Mouse (Mus musculus) CH12.LX (cell line): ENCODE results near the gene Msi2. TPM values are rescaled to one million over a fixed set of nuclear protein-coding genes. Genes with fewer than 3 reads are reported as not detected.

Experiments used
- DNase-seq: peaks from one replicate; pipeline ENCODE4 v3.0.0-alpha.2; 2013; ENCODE audit errors: extremely low read depth
- H3K27ac ChIP-seq: 2 replicates; pipeline ENCODE4 v1.5.1; 2012; ENCODE audit warnings: low read depth, mild to moderate bottlenecking, control low read depth, moderate library complexity; ENCODE audit not compliant: insufficient read depth
- H3K27me3 ChIP-seq: replicated peaks from 2 replicates; pipeline ENCODE3; 2012; ENCODE audit warnings: inconsistent platforms
- H3K36me3 ChIP-seq, 2 experiments: replicated peaks in 1 of 2; 2 replicates each; pipeline versions ENCODE3 to v1.6.1; 2012; ENCODE audit warnings: inconsistent platforms in 1 of 2, low read length in 1 of 2, mild to moderate bottlenecking in 1 of 2, mixed read lengths in 1 of 2, moderate library complexity in 1 of 2; ENCODE audit not compliant: control insufficient read depth in 1 of 2, insufficient read depth in 1 of 2
- H3K4me1 ChIP-seq, 2 experiments: 2 replicates each; pipeline ENCODE4 v1.6.1; 2012; ENCODE audit warnings: inconsistent platforms in 1 of 2, moderate library complexity in 1 of 2; ENCODE audit not compliant: insufficient read depth in 2 of 2, control insufficient read depth in 1 of 2
- H3K4me2 ChIP-seq: 2 replicates; pipeline ENCODE4 v1.6.1; 2012; ENCODE audit warnings: low read depth, mild to moderate bottlenecking, control low read depth; ENCODE audit not compliant: poor library complexity, insufficient read depth, severe bottlenecking
- H3K4me3 ChIP-seq, 3 experiments: fragments of 150-350 bp in 1 of 3; sonication (generic) in 1 of 3; replicated peaks in 1 of 3; 2 replicates each; pipeline versions ENCODE3 to v1.5.1; 2011 to 2012; ENCODE audit warnings: low read depth in 2 of 3, low read length in 2 of 3, mild to moderate bottlenecking in 2 of 3, moderate library complexity in 2 of 3, control low read depth in 1 of 3, improper control_type of control experiment in 1 of 3, inconsistent platforms in 1 of 3, mixed read lengths in 1 of 3; ENCODE audit not compliant: poor library complexity in 1 of 3
- H3K79me2 ChIP-seq: replicated peaks from 2 replicates; pipeline ENCODE4 v1.6.1; 2012; ENCODE audit warnings: mild to moderate bottlenecking, moderate library complexity; ENCODE audit not compliant: control insufficient read depth, poor library complexity, insufficient read depth, severe bottlenecking; ENCODE audit errors: extremely low read depth
- H3K9ac ChIP-seq: 2 replicates; pipeline ENCODE4 v1.6.1; 2012; ENCODE audit warnings: low read depth, mild to moderate bottlenecking, control low read depth, moderate library complexity; ENCODE audit not compliant: insufficient read depth
- H3K9me3 ChIP-seq: replicated peaks from 2 replicates; pipeline ENCODE3; 2012; ENCODE audit warnings: low read length, inconsistent platforms, mixed read lengths
- CHD1 ChIP-seq: IDR thresholded peaks from 2 replicates; pipeline ENCODE4 v1.6.1; 2012; ENCODE audit warnings: low read depth, low read length, improper control_type of control experiment, inconsistent platforms
- E2F4 ChIP-seq: IDR thresholded peaks from 2 replicates; pipeline ENCODE4 v1.6.1; 2011; ENCODE audit warnings: low read depth, low read length, improper control_type of control experiment; ENCODE audit not compliant: insufficient replicate concordance
- ELF1 ChIP-seq: IDR thresholded peaks from 2 replicates; pipeline ENCODE4 v1.6.1; 2014; ENCODE audit warnings: low read depth, mild to moderate bottlenecking, inconsistent platforms, low read length, improper control_type of control experiment
- EP300 ChIP-seq: IDR thresholded peaks from 2 replicates; pipeline ENCODE4 v1.6.1; 2011; ENCODE audit warnings: low read length, improper control_type of control experiment
- ETS1 ChIP-seq: conservative IDR thresholded peaks from 2 replicates; pipeline ENCODE4 v1.6.1; 2012; ENCODE audit warnings: low read depth, mild to moderate bottlenecking, inconsistent platforms, low read length, improper control_type of control experiment, moderate library complexity
- JUN ChIP-seq: IDR thresholded peaks from 2 replicates; pipeline ENCODE4 v1.6.1; 2011; ENCODE audit warnings: low read depth, mild to moderate bottlenecking, low read length, improper control_type of control experiment, moderate library complexity; ENCODE audit not compliant: insufficient read depth
- MAFK ChIP-seq: IDR thresholded peaks from 2 replicates; pipeline ENCODE4 v1.6.1; 2011; ENCODE audit warnings: low read length, improper control_type of control experiment; ENCODE audit not compliant: insufficient replicate concordance
- MXI1 ChIP-seq: IDR thresholded peaks from 2 replicates; pipeline ENCODE4 v1.6.1; 2011; ENCODE audit warnings: mild to moderate bottlenecking, low read depth, low read length, improper control_type of control experiment
- MYC ChIP-seq: IDR thresholded peaks from 2 replicates; pipeline ENCODE4 v1.6.1; 2011; ENCODE audit warnings: low read depth, mild to moderate bottlenecking, improper control_type of control experiment, low read length
- PAX5 ChIP-seq: IDR thresholded peaks from 2 replicates; pipeline ENCODE4 v1.6.1; 2012; ENCODE audit warnings: low read length, inconsistent platforms, mixed read lengths
- POLR2A ChIP-seq: IDR thresholded peaks from 2 replicates; pipeline ENCODE4 v1.6.1; 2011; ENCODE audit warnings: low read depth, mild to moderate bottlenecking, improper control_type of control experiment, low read length
- RAD21 ChIP-seq: IDR thresholded peaks from 2 replicates; pipeline ENCODE4 v1.6.1; 2011; ENCODE audit warnings: low read depth, mild to moderate bottlenecking, low read length, improper control_type of control experiment, moderate library complexity
- SIN3A ChIP-seq: IDR thresholded peaks from 2 replicates; pipeline ENCODE4 v1.6.1; 2012; ENCODE audit warnings: low read length, improper control_type of control experiment, inconsistent platforms
- SMC3 ChIP-seq: IDR thresholded peaks from 2 replicates; pipeline ENCODE4 v1.6.1; 2011; ENCODE audit warnings: low read depth, low read length, improper control_type of control experiment
- USF1 ChIP-seq: IDR thresholded peaks from 2 replicates; pipeline ENCODE4 v1.6.1; 2014; ENCODE audit warnings: low read depth, mild to moderate bottlenecking, inconsistent platforms, low read length, improper control_type of control experiment
- ZC3H11A ChIP-seq: IDR thresholded peaks from 2 replicates; pipeline ENCODE4 v1.6.1; 2012; ENCODE audit warnings: low read depth, mild to moderate bottlenecking, inconsistent platforms, low read length, improper control_type of control experiment
- ZKSCAN1 ChIP-seq: IDR thresholded peaks from 2 replicates; pipeline ENCODE4 v1.6.1; 2012; ENCODE audit warnings: low read depth, inconsistent platforms, low read length, improper control_type of control experiment, borderline replicate concordance
- ZMIZ1 ChIP-seq: IDR thresholded peaks from 2 replicates; pipeline ENCODE4 v1.6.1; 2012; ENCODE audit warnings: low read depth, mild to moderate bottlenecking, inconsistent platforms, low read length, improper control_type of control experiment
- dilution Hi-C: fragments of 300-500 bp; cut with MboI; formaldehyde crosslinking; loops from 2 replicates; pipeline ENCODE4 v1.14.3; 2020; ENCODE audit warnings: low sequenced_read_pairs; ENCODE audit not compliant: extremely low pct_unique_long_range_greater_than_20kb, extremely low pct_ligation_motif_present
- in situ Hi-C: fragments of 300-500 bp; cut with MboI; formaldehyde crosslinking; loops from 3 replicates; pipeline ENCODE4 v1.14.3; 2019; ENCODE audit warnings: low sequenced_read_pairs, low pct_ligation_motif_present, low pct_unique_long_range_greater_than_20kb, mixed read lengths
- polyA plus RNA-seq: library from polyadenylated mRNA; unstranded; fragments of >175 nt; gene quantifications from 2 replicates; pipeline ENCODE4 v1.2.1, GENCODE M21; 2012; ENCODE audit warnings: low read depth; ENCODE audit not compliant: insufficient read length
- total RNA-seq, 2 experiments: library from RNA; depleted of rRNA; stranded (reverse); fragments of 300-350 nt in 1 of 2; fragments of >200 nt in 1 of 2; gene quantifications; 2 replicates each; pipeline ENCODE4 v1.2.3; 2012 to 2014

The Msi2 gene
- total and polyA plus RNA-seq, 3 experiments = 40.3 to 73.1 (median 52.6) TPM

- Histone ChIP-seq H3K27ac (no peak overlapping the region), H3K4me2 (peak overlapping the region; percentile 86; the same call in 1 of the 2 replicates), H3K9me3 (no peaks in the 10 kb centered on the region), H3K9ac (peak overlapping the region; percentile 93; the same call in 1 of the 2 replicates), H3K27me3 (no peaks in the 10 kb centered on the region), H3K4me1 (peaks cover 0 to 35% of the 10 kb centered on the region in 2 experiments; a peak in 2 of 4 replicates), H3K79me2 (peaks cover 27% of the 10 kb centered on the region), H3K36me3 (peaks cover 0 to 18% of the 10 kb centered on the region in 2 experiments), H3K4me3 (no peak overlapping the region)
- dilution Hi-C loops (no loop called here), in situ Hi-C loops (no loop called here)
- no peak for TF ChIP-seq ZC3H11A
- no peak for TF ChIP-seq SMC3
- TF ChIP-seq MAFK = no peak
- TF ChIP-seq ZMIZ1 = no peak
- TF ChIP-seq PAX5 = no peak
- TF ChIP-seq POLR2A = no peak
- no peak for TF ChIP-seq RAD21
- no peak for TF ChIP-seq USF1
- TF ChIP-seq MXI1 = no peak
- no peak for TF ChIP-seq MYC
- no peak for DNase-seq
These were observed 1.3 kb upstream of the Msi2 start for GRCm38 (mm10) chr11:88719601-88720000.

GRCm38 (mm10) chr11:88718766-88719595 is 668 bp upstream of the Msi2 start:
- dilution Hi-C loops = no loop called here
- Histone ChIP-seq H3K4me2 (peak overlapping the region; percentile 86), H3K4me3 (peak overlapping the region; percentile 59 to 96 (median 91)), H3K79me2 (peaks cover 33% of the 10 kb centered on the region), H3K9me3 (no peaks in the 10 kb centered on the region), H3K27ac (no peak overlapping the region), H3K36me3 (peaks cover 0 to 21% of the 10 kb centered on the region in 2 experiments), H3K4me1 (peaks cover 0 to 41% of the 10 kb centered on the region in 2 experiments; a peak in 2 of 4 replicates), H3K9ac (peak overlapping the region; percentile 93), H3K27me3 (no peaks in the 10 kb centered on the region)
- peak; percentile 45 for DNase-seq
- peak; percentile 13; the same call in 1 of the 2 replicates for TF ChIP-seq POLR2A
- 0 out of 2 replicates have a peak, but pooled peaks have one; percentile 12 for TF ChIP-seq ELF1
- TF ChIP-seq E2F4 = 0 out of 2 replicates have a peak, but pooled peaks have one; percentile 41
- peak; percentile 92 for TF ChIP-seq CHD1
- 0 out of 2 replicates have a peak, but pooled peaks have one; percentile 24 for TF ChIP-seq ZKSCAN1
- TF ChIP-seq ETS1 = 0 out of 2 replicates have a peak, but pooled peaks have one; percentile 13
- TF ChIP-seq EP300 = peak; percentile 19; the same call in 1 of the 2 replicates
- no peak for TF ChIP-seq JUN
- TF ChIP-seq SIN3A = peak; percentile 17
- no peak for TF ChIP-seq PAX5
- peak; percentile 26; the same call in 1 of the 2 replicates for TF ChIP-seq MYC
- in situ Hi-C loops = no loop called here
